Mouse (Mus musculus) B cell, adult 2 months (primary cell): ENCODE data around the gene Cs.
A peak's percentile ranks its signal among the peaks of the same experiment; 100 is the strongest.

Source experiments
- DNase-seq, 2 experiments: peaks; one replicate each; pipeline ENCODE4 v3.0.0; 2022

Cs gene

DNA sequence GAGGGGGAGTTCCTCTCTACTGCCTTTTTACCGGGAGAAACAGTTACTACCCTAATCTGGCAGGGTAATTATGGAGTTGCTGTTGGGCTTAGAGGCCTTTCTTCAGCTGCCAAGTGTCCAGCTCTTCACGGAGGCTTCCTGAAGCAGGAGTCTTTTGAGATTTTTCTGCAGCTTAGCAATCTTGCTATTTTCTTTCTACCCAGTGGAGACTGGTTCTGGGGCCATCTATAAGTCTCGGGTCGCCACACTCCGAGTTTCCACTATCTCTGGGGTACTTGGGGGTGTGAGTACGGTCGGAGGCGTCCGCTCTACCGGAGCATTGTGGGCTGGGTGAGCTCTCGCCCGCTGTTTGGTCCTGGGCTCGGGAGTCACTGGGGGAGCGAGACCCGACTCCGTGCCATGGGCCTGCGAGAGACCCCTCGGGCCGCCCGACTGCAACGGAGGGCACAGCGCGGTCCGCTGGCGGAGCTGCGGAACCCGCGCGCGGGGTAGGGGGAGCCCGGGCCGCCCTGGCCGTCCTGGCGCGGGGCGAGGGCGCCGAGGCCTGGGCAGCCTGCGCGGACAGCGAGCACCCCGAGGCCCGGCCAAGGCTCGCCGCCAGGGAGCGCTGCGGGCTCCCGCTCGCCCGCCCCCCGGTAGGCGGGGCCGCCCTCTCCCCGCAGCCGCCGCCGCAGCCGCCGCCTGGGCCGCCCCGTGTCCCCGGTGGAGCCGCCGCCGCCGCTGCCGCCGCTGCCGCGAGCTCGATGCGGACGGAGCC is 39.1 kb downstream of the Cs start, which contains the start of gene Ankrd52:
Gene Ankrd52, plus strand, starts transcription at position 661 of the 757 bp plus-strand sequence.
- DNase-seq = peak; percentile 88 to 93

- DNase-seq = no peak
Measured at GRCm38 (mm10) chr10:128377222-128377939, 39.8 kb downstream of the Cs start.

GRCm38 (mm10) chr10:128377940-128378448 is 40.5 kb downstream of the Cs start:
- DNase-seq = no peak

GRCm38 (mm10) chr10:128378462-128378861 is 40.9 kb downstream of the Cs start:
- DNase-seq = no peak

GRCm38 (mm10) chr10:128379260-128379659 is 41.7 kb downstream of the Cs start:
- DNase-seq = no peak

DNA sequence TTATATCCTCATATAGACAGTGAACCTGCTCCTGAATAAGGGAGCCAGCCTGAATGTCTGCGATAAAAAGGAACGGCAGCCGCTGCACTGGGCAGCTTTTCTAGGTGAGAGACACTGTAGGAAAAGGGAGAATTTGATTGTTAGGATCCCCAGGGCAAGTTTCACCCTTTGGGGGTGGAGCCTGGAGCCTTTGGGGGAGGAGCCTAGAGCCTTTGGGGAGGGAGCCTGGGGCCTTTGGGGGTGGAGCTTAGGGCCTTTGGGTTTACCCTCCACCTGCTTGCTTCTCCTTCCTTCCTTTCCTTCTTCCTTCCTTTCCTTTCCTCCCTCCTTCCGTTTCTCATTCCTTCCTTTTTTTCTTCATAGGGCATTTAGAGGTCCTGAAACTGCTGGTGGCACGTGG is 43.0 kb downstream of the Cs start:
- peak; percentile 63 to 64 for DNase-seq

DNA sequence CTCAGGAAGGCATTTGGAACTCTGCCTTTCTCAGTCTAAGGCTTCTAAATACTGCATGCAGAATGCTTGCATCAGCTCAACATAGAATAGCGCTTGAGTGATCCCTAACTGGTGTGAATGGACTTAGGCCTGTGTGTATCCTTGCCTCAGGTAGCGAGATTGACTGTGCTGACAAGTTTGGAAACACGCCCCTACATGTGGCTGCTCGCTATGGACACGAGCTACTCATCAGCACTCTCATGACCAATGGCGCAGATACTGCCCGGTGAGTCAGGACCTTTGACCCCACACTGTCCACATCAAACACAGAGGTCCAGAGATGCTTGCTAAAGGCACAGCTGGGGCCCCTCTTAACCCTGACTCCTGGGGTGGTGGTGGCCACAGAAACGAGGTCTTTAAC is 44.9 kb downstream of the Cs start:
- no peak for DNase-seq

GRCm38 (mm10) chr10:128385902-128386301 is 48.4 kb downstream of the Cs start:
- no peak for DNase-seq

DNA sequence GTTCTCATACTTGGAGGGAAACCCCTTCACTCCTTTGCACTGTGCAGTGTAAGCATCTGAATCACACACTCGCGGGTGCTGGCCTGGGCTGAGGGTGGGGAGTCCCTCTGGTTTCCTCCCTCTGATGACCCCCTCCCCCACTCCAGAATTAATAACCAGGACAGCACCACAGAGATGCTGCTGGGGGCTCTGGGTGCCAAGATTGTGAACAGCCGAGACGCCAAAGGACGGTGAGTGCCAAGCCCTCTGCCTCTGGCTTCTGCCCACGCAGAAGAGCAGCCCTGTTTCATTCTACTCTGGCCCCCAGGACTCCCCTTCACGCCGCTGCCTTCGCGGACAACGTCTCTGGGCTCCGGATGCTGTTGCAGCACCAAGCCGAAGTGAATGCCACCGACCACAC is 51.4 kb downstream of the Cs start:
- DNase-seq = no peak

GRCm38 (mm10) chr10:128389570-128389969 is 52.0 kb downstream of the Cs start:
- DNase-seq = no peak

- DNase-seq = no peak
Measured at GRCm38 (mm10) chr10:128390366-128390765, 52.8 kb downstream of the Cs start.

GRCm38 (mm10) chr10:128391850-128392249 is 54.3 kb downstream of the Cs start:
- no peak for DNase-seq

GRCm38 (mm10) chr10:128396017-128396673 is 58.6 kb downstream of the Cs start:
- DNase-seq = no peak

DNA sequence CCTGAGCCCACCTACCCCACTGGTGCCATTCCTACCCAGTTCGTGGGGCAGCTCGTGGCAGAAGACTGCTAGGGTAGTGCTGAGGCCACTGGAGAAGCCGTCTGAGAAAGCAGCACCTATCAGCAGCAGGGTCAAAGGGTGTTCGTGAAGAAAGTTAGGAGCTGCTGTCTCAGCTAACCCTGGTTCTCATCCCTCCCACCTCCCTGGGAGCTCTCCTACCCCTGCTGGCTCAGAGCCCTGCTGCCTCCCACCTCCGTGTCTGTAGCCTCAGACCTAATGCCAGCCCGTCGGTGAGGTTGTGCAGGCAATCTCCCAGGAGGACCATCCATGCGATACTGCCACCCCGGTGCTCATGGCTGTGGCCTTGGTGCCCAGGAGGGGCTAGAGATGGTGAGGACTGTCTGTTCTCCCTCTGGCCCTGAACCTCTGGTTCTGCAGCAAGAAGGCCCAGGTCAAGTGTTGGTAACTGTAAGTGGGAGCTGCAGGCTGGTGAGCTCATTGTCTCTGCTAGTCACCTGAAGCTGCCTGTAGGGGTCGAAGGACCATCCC is 59.3 kb downstream of the Cs start:
- no peak for DNase-seq

GRCm38 (mm10) chr10:128397466-128397865 is 59.9 kb downstream of the Cs start:
- DNase-seq = no peak

- DNase-seq = no peak
Measured at GRCm38 (mm10) chr10:128400338-128400737, 62.8 kb downstream of the Cs start.

DNA sequence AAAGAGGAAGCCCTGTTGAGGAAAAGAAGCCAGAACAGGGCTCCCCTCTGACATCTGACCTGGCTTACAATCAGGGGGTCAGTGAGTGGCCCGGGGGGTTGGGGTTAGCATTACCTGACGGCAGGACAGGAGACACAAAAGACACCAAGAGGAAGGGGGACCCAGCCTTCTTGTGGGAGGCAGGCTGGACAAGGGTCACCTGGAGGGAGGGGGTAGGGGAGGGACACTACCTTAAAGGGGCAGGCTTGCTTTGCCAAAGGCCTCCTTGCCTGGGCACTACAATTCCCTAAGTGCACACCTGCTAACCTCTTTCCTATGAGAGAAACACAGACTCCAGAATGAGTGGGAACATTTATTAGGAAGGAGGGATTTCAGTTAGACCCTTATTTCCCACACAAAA is 63.5 kb downstream of the Cs start, which contains the start of gene Slc39a5:
Gene Slc39a5, minus strand, starts transcription at position 174 of the 400 bp plus-strand sequence.
- DNase-seq = no peak

- DNase-seq = no peak
Measured at GRCm38 (mm10) chr10:128401638-128402037, 64.1 kb downstream of the Cs start.

DNA sequence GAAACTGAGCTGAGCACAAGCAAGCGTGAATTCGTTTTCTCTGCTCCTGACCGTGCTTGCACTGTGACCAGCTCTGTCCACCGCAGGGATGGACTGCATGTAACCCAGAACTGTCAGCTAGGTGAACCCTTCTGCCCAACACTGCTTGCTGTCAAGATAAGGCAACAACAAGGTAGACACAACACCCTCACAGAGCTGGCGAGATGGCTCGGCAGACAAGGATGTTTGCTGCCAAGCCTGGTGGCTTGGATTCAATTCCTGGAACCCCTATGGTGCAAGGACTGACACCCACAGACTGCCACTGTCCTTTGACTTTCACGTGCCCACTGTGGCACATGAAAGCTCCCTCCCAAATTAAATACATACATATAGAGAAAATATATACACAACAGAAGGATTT is 66.4 kb downstream of the Cs start:
- DNase-seq = no peak

DNA sequence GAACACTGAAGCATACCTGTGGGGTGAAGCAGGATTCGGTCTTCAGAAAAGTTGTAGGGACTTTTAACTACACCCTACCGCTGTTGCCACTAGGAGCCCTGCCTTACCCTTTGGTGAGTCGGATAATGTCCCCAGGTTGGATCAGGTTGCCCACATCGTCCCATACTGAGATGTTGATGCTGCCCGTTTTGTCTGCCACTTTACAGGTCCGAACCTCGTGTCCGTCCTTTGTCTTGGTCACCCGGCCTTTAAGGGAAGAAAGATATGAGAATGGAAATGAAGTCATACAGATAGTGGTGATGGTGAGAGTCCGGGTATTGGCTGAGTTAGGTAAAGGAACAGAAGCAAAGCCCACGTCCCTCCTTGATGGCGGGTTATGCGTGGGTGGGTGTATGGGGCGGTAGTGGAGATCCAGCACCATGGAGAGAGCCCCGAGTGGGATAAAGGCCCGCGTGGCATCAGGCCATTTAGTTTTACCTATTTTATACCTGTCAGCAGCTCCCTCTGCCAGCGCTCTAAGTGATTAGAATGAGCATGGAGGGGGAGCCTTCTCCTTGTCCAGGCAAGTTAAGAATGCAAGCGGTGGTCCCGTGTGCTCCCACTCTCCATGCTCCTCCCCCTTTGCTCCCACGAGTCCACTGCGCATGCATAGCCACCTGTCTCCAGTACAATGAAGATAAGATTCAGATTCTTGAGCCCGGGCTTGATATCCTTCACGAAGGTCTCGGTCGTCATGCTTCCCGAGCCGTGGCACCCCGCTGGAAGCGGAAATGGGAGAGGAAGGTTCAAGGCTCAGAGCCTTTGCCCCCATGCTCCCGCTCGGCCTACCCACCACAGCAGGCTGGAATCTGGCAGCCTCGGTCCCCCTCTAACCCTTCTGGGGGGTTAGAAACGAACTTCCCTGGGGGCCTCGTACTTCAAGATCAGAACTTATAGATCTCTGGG is 71.3 kb downstream of the Cs start:
- DNase-seq = peak; percentile 13 to 18

DNA sequence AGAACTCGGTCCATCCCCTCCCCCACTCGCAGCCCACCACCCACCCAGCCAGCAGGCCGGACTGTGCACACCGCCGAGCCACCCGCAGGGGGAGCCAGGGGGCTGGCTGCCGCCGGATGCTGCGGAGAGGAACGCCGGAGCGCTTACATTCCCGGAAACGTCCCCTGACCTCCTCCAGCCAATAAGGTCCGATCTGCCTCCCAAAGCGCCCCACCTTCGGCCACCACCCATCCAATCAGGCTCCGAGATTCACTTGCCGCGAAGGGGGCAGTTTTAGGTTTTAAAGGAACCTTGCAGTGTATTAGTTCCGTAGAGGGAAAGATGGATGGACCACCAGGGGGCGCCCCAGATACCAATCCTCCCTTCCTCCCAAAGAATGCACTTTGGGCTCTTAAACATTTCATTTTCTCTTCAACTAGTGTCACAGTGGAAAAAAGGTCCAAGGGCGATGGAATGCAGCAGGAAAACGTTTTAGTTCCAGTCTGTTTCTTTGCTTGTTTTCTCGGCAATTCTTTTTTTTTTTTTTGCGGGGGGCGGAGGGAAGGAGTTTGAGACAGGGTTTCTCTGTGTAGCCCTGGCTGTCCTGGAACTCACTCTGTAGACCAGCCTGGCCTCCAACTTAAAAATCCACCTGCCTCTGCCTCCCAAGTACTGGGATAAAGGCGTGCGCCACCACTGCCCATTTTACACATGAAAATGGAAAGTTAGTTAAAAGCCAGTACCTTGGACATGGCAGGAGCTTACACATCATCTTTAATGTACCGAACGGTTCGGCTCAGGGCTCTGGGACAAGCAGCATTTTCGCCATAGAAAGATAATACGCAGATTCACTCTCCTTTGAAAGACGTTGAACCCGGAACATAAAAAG is 72.4 kb downstream of the Cs start:
- peak; percentile 96 to 97 for DNase-seq
